Mouse (Mus musculus): ENCODE measurements around the gene Myoz1. TPM values are rescaled to one million over a fixed set of nuclear protein-coding genes. Genes with fewer than 3 reads are reported as not detected.
"Not testable (repeated sequence)": the region's sequence is repeated elsewhere in the genome, so short reads cannot be mapped to it uniquely, and the experiment has no call there.

The Myoz1 gene
- total and polyA plus RNA-seq, 3 experiments = not detected

DNA sequence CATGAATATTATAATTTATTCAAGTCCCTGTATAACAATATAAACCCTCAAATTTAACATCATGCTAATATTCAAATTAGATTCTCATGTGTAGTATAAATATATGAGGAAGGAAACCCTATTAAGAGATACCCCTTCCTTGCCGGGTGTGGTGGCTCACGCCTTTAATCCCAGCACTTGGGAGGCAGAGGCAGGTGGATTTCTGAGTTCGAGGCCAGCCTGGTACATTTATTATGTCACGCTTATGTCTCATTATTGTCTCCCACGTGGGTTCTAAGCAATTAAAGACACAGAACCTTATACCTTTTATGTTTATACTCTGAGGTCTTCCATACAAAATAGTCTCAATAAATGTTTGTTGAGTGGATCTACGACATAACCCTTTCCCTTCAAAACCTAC is 17.6 kb downstream of the Myoz1 start:
- DNase-seq = no peak

DNA sequence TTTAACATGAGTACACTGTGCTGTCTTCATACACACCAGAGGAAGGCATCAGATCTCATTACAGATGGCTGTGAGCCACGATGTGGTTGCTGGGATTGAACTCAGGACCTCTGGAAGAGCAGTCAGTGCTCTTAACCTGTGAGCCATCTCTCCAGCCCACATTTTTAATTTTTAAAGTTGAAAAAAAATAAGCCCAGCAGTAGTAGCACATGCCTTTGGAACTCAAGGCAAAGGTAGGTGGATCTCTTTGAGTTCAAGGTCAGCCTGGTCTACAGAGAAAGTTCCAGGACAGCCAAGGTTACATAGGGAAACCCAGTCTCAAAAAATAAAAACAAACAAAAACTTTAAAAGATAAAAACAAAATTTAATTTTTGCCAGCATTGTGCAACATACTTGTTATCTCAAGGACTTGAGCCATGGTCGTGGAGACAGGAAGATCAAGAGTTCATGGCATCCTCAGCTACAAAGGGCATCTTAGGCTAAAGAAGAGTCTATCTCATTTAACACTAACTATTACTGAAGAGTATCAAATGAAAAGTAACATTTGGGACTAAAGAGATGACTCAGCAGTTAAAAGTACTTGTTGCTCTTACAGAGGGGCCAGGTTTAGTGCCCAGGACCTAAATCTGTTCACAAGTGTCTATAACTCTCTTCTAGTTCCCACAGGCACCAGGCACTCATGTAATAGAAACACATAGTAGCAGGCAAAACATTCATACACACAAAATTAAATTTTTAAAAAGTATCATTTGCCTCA is 18.3 kb downstream of the Myoz1 start:
- no peak for DNase-seq

GRCm38 (mm10) chr14:20636968-20637367 is 19.4 kb downstream of the Myoz1 start:
- not testable (repeated sequence) for DNase-seq

- DNase-seq = no peak
Observed at GRCm38 (mm10) chr14:20635546-20635945, 20.8 kb downstream of the Myoz1 start.

- no peak for DNase-seq
Observed at GRCm38 (mm10) chr14:20631253-20631652, 25.1 kb downstream of the Myoz1 start.

DNA sequence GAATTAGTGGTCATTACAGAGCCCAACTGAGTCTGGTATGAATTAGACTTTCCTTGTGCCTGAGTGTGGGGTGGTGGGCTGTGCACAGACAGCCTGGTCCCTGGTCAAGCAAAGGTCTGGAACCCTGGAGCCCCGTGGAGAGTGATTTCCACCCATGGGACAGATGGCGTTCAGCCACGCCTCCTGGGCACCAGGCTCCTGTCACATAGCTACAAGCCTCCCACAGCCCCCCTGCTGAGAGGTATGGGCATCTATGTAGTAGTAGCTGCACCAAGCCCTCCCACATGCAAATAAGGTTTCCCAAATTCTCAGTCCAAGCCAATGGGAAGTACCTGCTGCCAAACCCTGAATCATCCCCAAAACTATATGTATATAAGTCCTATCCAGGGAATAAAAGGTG is 29.4 kb downstream of the Myoz1 start:
- no peak for DNase-seq

DNA sequence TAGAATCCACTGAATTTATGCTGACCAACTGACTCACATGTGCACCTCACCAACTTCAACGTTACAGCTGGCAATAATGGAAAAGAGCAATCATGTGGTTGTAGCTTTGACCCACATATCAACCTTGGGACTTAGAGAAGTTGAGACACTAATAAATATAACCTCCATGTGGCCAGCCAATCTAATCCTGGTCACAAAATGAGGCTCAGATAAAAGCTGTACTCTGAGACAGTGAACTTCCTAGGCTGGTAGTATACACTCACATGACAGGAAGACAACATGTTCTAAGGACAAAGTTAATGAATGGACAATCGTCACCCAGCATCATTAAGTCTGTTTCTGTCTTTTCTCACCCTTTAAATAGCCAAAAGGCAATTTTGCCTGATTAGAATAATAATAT is 29.9 kb downstream of the Myoz1 start:
- no peak for DNase-seq

GRCm38 (mm10) chr14:20622907-20623306 is 33.4 kb downstream of the Myoz1 start:
- DNase-seq = no peak

GRCm38 (mm10) chr14:20622412-20622811 is 33.9 kb downstream of the Myoz1 start:
- DNase-seq = no peak

DNA sequence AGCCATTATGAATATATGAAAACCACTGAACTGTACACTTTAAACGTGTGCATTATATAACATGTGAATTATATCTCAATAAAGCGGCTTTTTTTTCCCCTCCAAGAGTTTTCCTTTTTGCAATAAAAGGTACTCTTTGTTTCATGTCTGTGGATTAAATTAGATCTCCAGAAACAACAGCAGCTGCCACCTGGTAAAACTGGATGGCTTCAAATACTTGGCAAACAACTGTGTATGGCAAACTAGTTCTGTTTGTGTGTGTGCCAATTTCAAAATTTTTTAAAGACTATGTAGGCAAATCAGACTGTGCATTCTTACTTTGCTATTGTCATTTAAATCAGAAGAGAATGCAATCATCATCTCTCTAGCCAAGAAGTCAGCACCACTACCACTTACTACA is 34.4 kb downstream of the Myoz1 start:
- DNase-seq = no peak

- DNase-seq = no peak
Observed at GRCm38 (mm10) chr14:20619131-20619530, 37.2 kb downstream of the Myoz1 start.

- peak; percentile 29 for DNase-seq
Observed at GRCm38 (mm10) chr14:20618211-20618610, 38.1 kb downstream of the Myoz1 start.

DNA sequence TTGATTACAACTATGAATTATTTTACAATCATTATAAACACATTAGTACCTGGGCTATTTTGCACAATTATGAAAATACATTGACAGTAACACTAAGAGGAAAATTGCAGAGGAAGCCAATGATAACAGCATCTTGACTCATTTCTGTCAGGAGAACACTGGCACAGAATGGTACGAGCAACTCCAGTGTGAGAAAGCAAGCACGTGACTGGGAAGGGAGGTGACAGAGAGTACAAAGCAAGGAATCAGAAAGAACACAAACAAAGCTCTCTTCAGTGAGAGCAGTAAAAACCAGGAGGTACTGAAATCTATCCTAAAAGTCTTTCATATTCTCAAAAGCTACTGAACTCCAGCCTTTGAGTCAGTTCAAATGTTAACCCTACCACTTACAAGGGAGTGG is 39.9 kb downstream of the Myoz1 start:
- peak; percentile 44 for DNase-seq

DNA sequence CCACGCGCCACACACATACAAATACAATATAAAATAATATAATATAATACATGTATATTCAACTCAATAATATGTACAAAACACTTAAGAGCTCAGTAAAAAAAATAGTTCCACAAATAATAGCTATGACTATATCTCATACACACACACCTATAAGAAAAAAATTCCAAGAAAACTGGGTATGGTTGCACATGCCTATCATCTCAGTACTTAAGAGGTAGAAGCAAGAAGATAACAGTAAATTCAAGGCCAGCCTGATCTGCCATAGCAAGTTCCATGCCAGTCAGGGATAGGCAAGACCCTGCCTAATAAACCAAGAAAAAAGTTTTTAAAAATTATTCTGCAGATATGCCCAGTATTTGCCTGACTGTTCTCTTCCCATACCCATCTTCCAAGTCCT is 41.3 kb downstream of the Myoz1 start:
- DNase-seq = no peak

GRCm38 (mm10) chr14:20612820-20613219 is 43.5 kb downstream of the Myoz1 start:
- no peak for DNase-seq

GRCm38 (mm10) chr14:20610146-20610545 is 46.2 kb downstream of the Myoz1 start:
- DNase-seq = peak; percentile 65

GRCm38 (mm10) chr14:20609519-20609918 is 46.8 kb downstream of the Myoz1 start:
- no peak for DNase-seq

- peak; percentile 41 for DNase-seq
Observed at GRCm38 (mm10) chr14:20607396-20608126, 48.8 kb downstream of the Myoz1 start.

- no peak for DNase-seq
Observed at GRCm38 (mm10) chr14:20601287-20601686, 55.1 kb downstream of the Myoz1 start.

DNA sequence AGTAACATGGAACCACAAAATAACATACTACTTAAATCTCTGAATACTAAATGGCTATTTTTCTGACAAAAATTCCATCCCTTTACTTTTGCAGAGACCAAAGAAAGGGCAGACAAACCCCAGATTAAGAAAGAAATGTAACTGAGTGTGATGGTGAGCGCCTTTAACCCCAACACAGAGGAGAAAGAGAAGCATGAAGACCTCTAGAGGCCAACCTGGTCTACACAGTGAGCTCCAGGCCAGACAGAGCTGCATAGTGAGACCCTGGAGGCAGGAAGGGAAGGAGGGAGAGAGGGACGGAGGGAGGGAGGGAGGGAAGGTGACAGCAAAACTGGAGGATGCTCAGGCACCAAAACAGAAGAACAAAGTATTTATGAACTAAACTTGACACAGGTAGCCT is 56.1 kb downstream of the Myoz1 start:
- no peak for DNase-seq

DNA sequence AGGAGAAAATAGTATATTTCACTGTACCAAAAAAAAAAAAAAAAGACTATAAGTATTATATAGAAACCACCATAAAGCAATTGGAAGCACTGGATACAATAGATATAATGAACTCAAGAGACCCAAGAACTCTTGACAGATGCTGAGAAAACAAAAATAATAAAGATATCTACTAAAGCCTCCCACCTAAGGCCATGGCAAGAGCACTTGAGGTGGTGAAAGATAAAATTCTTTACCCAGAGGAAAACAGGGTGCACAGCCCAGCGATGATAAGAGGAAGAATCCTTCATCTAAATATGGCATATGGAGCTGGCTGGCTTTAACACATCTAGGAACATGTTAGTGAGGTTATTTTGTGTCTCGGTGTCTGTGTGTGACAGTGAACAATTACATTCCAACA is 56.8 kb downstream of the Myoz1 start:
- DNase-seq = no peak
